Mouse (Mus musculus): ENCODE measurements at regions not wholly inside any gene's neighbourhood (a gene's known extent, or its start where the extent isn't known, plus 50 kb on each side); places are given as distances from the start of the nearest gene placed in this dataset.

GRCm38 (mm10) chr10:10070146-10070545 lies 169.3 kb upstream of the Stxbp5 start:
- TF ChIP-seq FOSL1 (IDR thresholded peaks at IDR 0.05; ENCODE audit: insufficient read depth, low read length, poor library complexity, severe bottlenecking), result no peak
- TF ChIP-seq CTCF (IDR thresholded peaks at IDR 0.05; ENCODE audit: control insufficient read depth, insufficient read depth, insufficient read length), result no peak
- no peak for TF ChIP-seq USF1 (IDR thresholded peaks at IDR 0.05; ENCODE audit: low read depth)
- TF ChIP-seq MYOD1 (IDR thresholded peaks at IDR 0.05; ENCODE audit: control insufficient read depth, insufficient read length, low read depth), result no peak
- no peak for TF ChIP-seq CEBPB (IDR thresholded peaks at IDR 0.05; ENCODE audit: low read depth)
